Mouse (Mus musculus): ENCODE measurements around the gene Stx16.

- no peak for TF ChIP-seq POLR2A (IDR thresholded peaks at IDR 0.05; ENCODE audit: borderline replicate concordance, extremely low read depth, insufficient read depth, insufficient read length, poor library complexity, severe bottlenecking)
- no peak for TF ChIP-seq CTCF (IDR thresholded peaks at IDR 0.05; ENCODE audit: borderline replicate concordance, extremely low read depth, insufficient read depth, insufficient read length)
These were observed 6.3 kb downstream of the Stx16 start for GRCm38 (mm10) chr2:174082380-174082918.

Data from brain, embryonic 14.5 days (tissue).